In the genomic region with DNA sequence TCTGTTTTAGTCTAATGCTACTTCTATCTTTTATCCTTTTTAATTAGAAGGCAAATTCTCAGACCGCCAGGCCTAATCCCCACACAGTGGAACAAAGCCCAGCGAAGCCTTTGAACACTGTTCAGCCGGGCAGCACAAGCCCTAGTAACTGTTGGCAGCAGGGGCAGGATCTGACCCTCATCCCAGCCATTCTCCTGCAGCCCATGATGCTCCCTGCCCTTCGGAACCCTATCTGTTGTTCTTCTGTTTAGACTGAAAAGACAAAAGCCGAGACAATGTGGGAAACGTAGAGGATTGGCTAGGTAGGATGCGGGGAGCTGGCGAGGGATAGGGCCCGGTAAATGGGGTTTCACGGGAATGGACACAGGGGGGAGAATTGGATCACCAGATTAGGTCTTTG, we compare ENCODE assay signal across 18 mouse cellular contexts.
DNase-seq lines count a peak whose midpoint lies in the region; ATAC-seq lines count a peak whose summit lies in the region.
"Had no signal": no experiment of that assay in that cellular context is flagged by ENCODE, and none has a peak within 500 bp of the region (broad histone marks: within the 10 kb centered on the region; RNA-seq: fewer than 3 reads in every experiment).

No protein-coding gene starts in this region.

- H3K9me3 ChIP-seq in forebrain, embryonic 14.5 days (replicated peaks; ENCODE audit: control insufficient read depth, low read length) = no peaks in the 10 kb centered on the region
- no peaks in the 10 kb centered on the region for H3K9me3 ChIP-seq in midbrain, embryonic 14.5 days (ENCODE audit: control insufficient read depth, low read length)
- H3K9me3 ChIP-seq: embryonic facial prominence, embryonic 15.5 days; hindbrain, embryonic 15.5 days had no signal

- 4% methylated on average over 10 of the region's 10 CpGs for WGBS in forebrain, embryonic 14.5 days
- 9% methylated on average over 10 of the region's 10 CpGs for WGBS in midbrain, embryonic 14.5 days

- intact Hi-C loops in left cerebral cortex, postnatal 4 days (cut with DNase I) = no loop called here
- intact Hi-C loops in left cerebral cortex, postnatal 14 days (cut with DNase I) = loop anchor here (5.0 kb wide), 1 partner anchor 71 kb away; no protein-coding TSS in a partner anchor

- H3K27me3 ChIP-seq in forebrain, embryonic 14.5 days (replicated peaks; ENCODE audit: control insufficient read depth, insufficient read depth, low read length) = peaks cover 27% of the 10 kb centered on the region
- H3K27me3 ChIP-seq in midbrain, embryonic 14.5 days (ENCODE audit: control insufficient read depth, insufficient read depth, low read length) = 0 out of 2 replicates have a peak, but pooled peaks cover 3% of the 10 kb centered on the region
- H3K27me3 ChIP-seq: embryonic facial prominence, embryonic 15.5 days; hindbrain, embryonic 15.5 days had no signal

- peak; percentile 76 for ATAC-seq in forebrain, embryonic 14.5 days
- ATAC-seq in midbrain, embryonic 14.5 days (ENCODE audit: low FRiP score, low TSS enrichment) = 0 out of 2 replicates have a peak, but pooled peaks have one; percentile 14

- peaks cover 4% of the 10 kb centered on the region for H3K4me1 ChIP-seq in forebrain, embryonic 14.5 days (ENCODE audit: control insufficient read depth, insufficient read depth, low read length)
- H3K4me1 ChIP-seq in midbrain, embryonic 14.5 days (ENCODE audit: control insufficient read depth, insufficient read depth, low read length) = peaks cover 48% of the 10 kb centered on the region
- H3K4me1 ChIP-seq: embryonic facial prominence, embryonic 15.5 days; hindbrain, embryonic 15.5 days had no signal

- H3K9ac ChIP-seq in forebrain, embryonic 14.5 days (ENCODE audit: low read length) = no peak overlapping the region
- peak overlapping the region; percentile 34; the same call in 1 of the 2 replicates for H3K9ac ChIP-seq in midbrain, embryonic 14.5 days (replicated peaks; ENCODE audit: low read length)
- H3K9ac ChIP-seq: embryonic facial prominence, embryonic 15.5 days; hindbrain, embryonic 15.5 days had no signal

- H3K36me3 ChIP-seq in forebrain, embryonic 14.5 days (ENCODE audit: control insufficient read depth, insufficient read depth, low read length) = no peaks in the 10 kb centered on the region
- H3K36me3 ChIP-seq in midbrain, embryonic 14.5 days (ENCODE audit: control insufficient read depth, insufficient read depth, low read length) = no peaks in the 10 kb centered on the region
- H3K36me3 ChIP-seq: embryonic facial prominence, embryonic 15.5 days; hindbrain, embryonic 15.5 days had no signal

- DNase-seq in left cerebral cortex, postnatal 4 days = peak; percentile 6
- no peak for DNase-seq in left cerebral cortex, adult 11 months (ENCODE audit: low spot score)
- DNase-seq in forebrain, embryonic 14.5 days (ENCODE audit: low spot score) = peak; percentile 72
- DNase-seq in midbrain, embryonic 14.5 days = peak; percentile 74
- no peak for DNase-seq in thymus, postnatal 4 days
- DNase-seq in left cerebral cortex, postnatal 14 days (ENCODE audit: low spot score in 2 of 2) = no peak
- DNase-seq in gastrocnemius, postnatal 25 days = no peak
- no peak for DNase-seq in lung, adult 18-20 months
- DNase-seq: adrenal gland, adult 2 months; cerebellum, adult 11 months; cerebellum, postnatal 25 days; gastrocnemius, postnatal 10 days; heart, postnatal 10 days; kidney, adult 18-20 months; kidney, postnatal 14 days; right cerebral cortex, postnatal 25 days had no signal

- H3K4me3 ChIP-seq in forebrain, embryonic 14.5 days (ENCODE audit: low read depth, low read length) = no peak overlapping the region
- 0 out of 2 replicates have a peak overlapping the region, but pooled peaks have one; percentile 8 for H3K4me3 ChIP-seq in midbrain, embryonic 14.5 days (replicated peaks; ENCODE audit: low read depth, low read length)
- H3K4me3 ChIP-seq: embryonic facial prominence, embryonic 15.5 days; hindbrain, embryonic 15.5 days had no signal

- peak overlapping the region; percentile 24; the same call in 1 of the 2 replicates for H3K4me2 ChIP-seq in forebrain, embryonic 14.5 days (ENCODE audit: low read length)
- peak overlapping the region; percentile 46 for H3K4me2 ChIP-seq in midbrain, embryonic 14.5 days (ENCODE audit: low read length)
- H3K4me2 ChIP-seq: embryonic facial prominence, embryonic 15.5 days; hindbrain, embryonic 15.5 days had no signal

- H3K27ac ChIP-seq in forebrain, embryonic 14.5 days (ENCODE audit: low read depth, low read length) = no peak overlapping the region
- H3K27ac ChIP-seq in midbrain, embryonic 14.5 days (replicated peaks; ENCODE audit: low read depth, low read length) = peak overlapping the region; percentile 72
- H3K27ac ChIP-seq: embryonic facial prominence, embryonic 15.5 days; hindbrain, embryonic 15.5 days had no signal

Comparison
In these comparisons a context has a peak if more than half of its experiments do, and no peak if none do; other contexts are left out.
1. DNase-seq: peak in left cerebral cortex, postnatal 4 days (single experiment), forebrain, embryonic 14.5 days (single experiment) and midbrain, embryonic 14.5 days (single experiment); none in left cerebral cortex, adult 11 months (single experiment), thymus, postnatal 4 days (single experiment), left cerebral cortex, postnatal 14 days (0 of 2), gastrocnemius, postnatal 25 days (single experiment) and lung, adult 18-20 months (0 of 2).